Mouse (Mus musculus) CH12.LX (cell line): ENCODE results near the gene Arrdc2. TPM values are rescaled to one million over a fixed set of nuclear protein-coding genes. Genes with fewer than 3 reads are reported as not detected.

Experiments
- DNase-seq: peaks from one replicate; pipeline ENCODE4 v3.0.0-alpha.2; 2013; ENCODE audit errors: extremely low read depth
- H3K27ac ChIP-seq: 2 replicates; pipeline ENCODE4 v1.5.1; 2012; ENCODE audit warnings: low read depth, mild to moderate bottlenecking, control low read depth, moderate library complexity; ENCODE audit not compliant: insufficient read depth
- H3K27me3 ChIP-seq: replicated peaks from 2 replicates; pipeline ENCODE3; 2012; ENCODE audit warnings: inconsistent platforms
- H3K36me3 ChIP-seq, 2 experiments: replicated peaks in 1 of 2; 2 replicates each; pipeline versions ENCODE3 to v1.6.1; 2012; ENCODE audit warnings: inconsistent platforms in 1 of 2, low read length in 1 of 2, mild to moderate bottlenecking in 1 of 2, mixed read lengths in 1 of 2, moderate library complexity in 1 of 2; ENCODE audit not compliant: control insufficient read depth in 1 of 2, insufficient read depth in 1 of 2
- H3K4me1 ChIP-seq, 2 experiments: 2 replicates each; pipeline ENCODE4 v1.6.1; 2012; ENCODE audit warnings: inconsistent platforms in 1 of 2, moderate library complexity in 1 of 2; ENCODE audit not compliant: insufficient read depth in 2 of 2, control insufficient read depth in 1 of 2
- H3K4me2 ChIP-seq: 2 replicates; pipeline ENCODE4 v1.6.1; 2012; ENCODE audit warnings: low read depth, mild to moderate bottlenecking, control low read depth; ENCODE audit not compliant: poor library complexity, insufficient read depth, severe bottlenecking
- H3K4me3 ChIP-seq, 3 experiments: fragments of 150-350 bp in 1 of 3; sonication (generic) in 1 of 3; replicated peaks in 1 of 3; 2 replicates each; pipeline versions ENCODE3 to v1.5.1; 2011 to 2012; ENCODE audit warnings: low read depth in 2 of 3, low read length in 2 of 3, mild to moderate bottlenecking in 2 of 3, moderate library complexity in 2 of 3, control low read depth in 1 of 3, improper control_type of control experiment in 1 of 3, inconsistent platforms in 1 of 3, mixed read lengths in 1 of 3; ENCODE audit not compliant: poor library complexity in 1 of 3
- H3K79me2 ChIP-seq: replicated peaks from 2 replicates; pipeline ENCODE4 v1.6.1; 2012; ENCODE audit warnings: mild to moderate bottlenecking, moderate library complexity; ENCODE audit not compliant: control insufficient read depth, poor library complexity, insufficient read depth, severe bottlenecking; ENCODE audit errors: extremely low read depth
- H3K9ac ChIP-seq: 2 replicates; pipeline ENCODE4 v1.6.1; 2012; ENCODE audit warnings: low read depth, mild to moderate bottlenecking, control low read depth, moderate library complexity; ENCODE audit not compliant: insufficient read depth
- H3K9me3 ChIP-seq: replicated peaks from 2 replicates; pipeline ENCODE3; 2012; ENCODE audit warnings: low read length, inconsistent platforms, mixed read lengths
- CHD1 ChIP-seq: IDR thresholded peaks from 2 replicates; pipeline ENCODE4 v1.6.1; 2012; ENCODE audit warnings: low read depth, low read length, improper control_type of control experiment, inconsistent platforms
- CHD2 ChIP-seq: IDR thresholded peaks from 2 replicates; pipeline ENCODE4 v1.6.1; 2011; ENCODE audit warnings: low read length, improper control_type of control experiment
- E2F4 ChIP-seq: IDR thresholded peaks from 2 replicates; pipeline ENCODE4 v1.6.1; 2011; ENCODE audit warnings: low read depth, low read length, improper control_type of control experiment; ENCODE audit not compliant: insufficient replicate concordance
- EP300 ChIP-seq: IDR thresholded peaks from 2 replicates; pipeline ENCODE4 v1.6.1; 2011; ENCODE audit warnings: low read length, improper control_type of control experiment
- HCFC1 ChIP-seq: IDR thresholded peaks from 2 replicates; pipeline ENCODE4 v1.6.1; 2012; ENCODE audit warnings: low read depth, mild to moderate bottlenecking, inconsistent platforms, low read length, improper control_type of control experiment
- MAFK ChIP-seq: IDR thresholded peaks from 2 replicates; pipeline ENCODE4 v1.6.1; 2011; ENCODE audit warnings: low read length, improper control_type of control experiment; ENCODE audit not compliant: insufficient replicate concordance
- MXI1 ChIP-seq: IDR thresholded peaks from 2 replicates; pipeline ENCODE4 v1.6.1; 2011; ENCODE audit warnings: mild to moderate bottlenecking, low read depth, low read length, improper control_type of control experiment
- NRF1 ChIP-seq: IDR thresholded peaks from 2 replicates; pipeline ENCODE4 v1.6.1; 2014; ENCODE audit warnings: low read depth, mild to moderate bottlenecking, inconsistent platforms, low read length, improper control_type of control experiment, moderate library complexity
- PAX5 ChIP-seq: IDR thresholded peaks from 2 replicates; pipeline ENCODE4 v1.6.1; 2012; ENCODE audit warnings: low read length, inconsistent platforms, mixed read lengths
- POLR2A ChIP-seq: IDR thresholded peaks from 2 replicates; pipeline ENCODE4 v1.6.1; 2011; ENCODE audit warnings: low read depth, mild to moderate bottlenecking, improper control_type of control experiment, low read length
- POLR2AphosphoS2 ChIP-seq: IDR thresholded peaks from 2 replicates; pipeline ENCODE4 v1.6.1; 2011; ENCODE audit warnings: low read depth, low read length, improper control_type of control experiment
- SIN3A ChIP-seq: IDR thresholded peaks from 2 replicates; pipeline ENCODE4 v1.6.1; 2012; ENCODE audit warnings: low read length, improper control_type of control experiment, inconsistent platforms
- TCF12 ChIP-seq: IDR thresholded peaks from 2 replicates; pipeline ENCODE4 v1.6.1; 2014; ENCODE audit warnings: low read depth, mild to moderate bottlenecking, inconsistent platforms, low read length, improper control_type of control experiment
- ZC3H11A ChIP-seq: IDR thresholded peaks from 2 replicates; pipeline ENCODE4 v1.6.1; 2012; ENCODE audit warnings: low read depth, mild to moderate bottlenecking, inconsistent platforms, low read length, improper control_type of control experiment
- ZNF384 ChIP-seq: IDR thresholded peaks from 2 replicates; pipeline ENCODE4 v1.6.1; 2012; ENCODE audit warnings: low read depth, low read length, improper control_type of control experiment, inconsistent platforms
- dilution Hi-C: fragments of 300-500 bp; cut with MboI; formaldehyde crosslinking; loops from 2 replicates; pipeline ENCODE4 v1.14.3; 2020; ENCODE audit warnings: low sequenced_read_pairs; ENCODE audit not compliant: extremely low pct_unique_long_range_greater_than_20kb, extremely low pct_ligation_motif_present
- in situ Hi-C: fragments of 300-500 bp; cut with MboI; formaldehyde crosslinking; loops from 3 replicates; pipeline ENCODE4 v1.14.3; 2019; ENCODE audit warnings: low sequenced_read_pairs, low pct_ligation_motif_present, low pct_unique_long_range_greater_than_20kb, mixed read lengths
- polyA plus RNA-seq: library from polyadenylated mRNA; unstranded; fragments of >175 nt; gene quantifications from 2 replicates; pipeline ENCODE4 v1.2.1, GENCODE M21; 2012; ENCODE audit warnings: low read depth; ENCODE audit not compliant: insufficient read length
- total RNA-seq, 2 experiments: library from RNA; depleted of rRNA; stranded (reverse); fragments of 300-350 nt in 1 of 2; fragments of >200 nt in 1 of 2; gene quantifications; 2 replicates each; pipeline ENCODE4 v1.2.3; 2012 to 2014

Arrdc2 gene
- total and polyA plus RNA-seq, 3 experiments = 5.6 to 8.0 (median 6.1) TPM

GRCm38 (mm10) chr8:70803761-70804480 lies 35.6 kb downstream of the Arrdc2 start:
- peak overlapping the region; percentile 48; the same call in 1 of the 2 replicates for H3K27ac ChIP-seq
- 0 out of 2 replicates have a peak, but pooled peaks have one; percentile 22 for TF ChIP-seq NRF1
- no peak for TF ChIP-seq HCFC1
- TF ChIP-seq ZC3H11A = no peak
- peak; percentile 25; the same call in 1 of the 2 replicates for TF ChIP-seq MXI1
- 0 out of 2 replicates have a peak, but pooled peaks have one; percentile 23 for TF ChIP-seq TCF12
- TF ChIP-seq CHD2 = peak; percentile 42; the same call in 1 of the 2 replicates
- TF ChIP-seq ZNF384 = no peak
- TF ChIP-seq POLR2AphosphoS2 = no peak
- TF ChIP-seq SIN3A = peak; percentile 48; the same call in 1 of the 2 replicates
- no peak for TF ChIP-seq CHD1
- H3K27me3 ChIP-seq = peaks cover 6% of the 10 kb centered on the region
- H3K4me2 ChIP-seq = peak overlapping the region; percentile 93
- H3K79me2 ChIP-seq = peaks cover 5% of the 10 kb centered on the region; the same call in 1 of the 2 replicates
- H3K4me1 ChIP-seq = peaks cover 20 to 49% of the 10 kb centered on the region in 2 experiments
- peak overlapping the region; percentile 38; the same call in 1 of the 2 replicates for H3K9ac ChIP-seq
- dilution Hi-C loops (no loop called here), in situ Hi-C loops (loop anchor here (5.0 kb wide), 1 partner anchor 37 kb away; no protein-coding TSS in a partner anchor)
- peaks cover 0 to 1% of the 10 kb centered on the region in 2 experiments for H3K36me3 ChIP-seq
- H3K4me3 ChIP-seq = peak overlapping the region; percentile 58 to 86 (median 68)
- peak; percentile 26 for DNase-seq
- no peaks in the 10 kb centered on the region for H3K9me3 ChIP-seq

GRCm38 (mm10) chr8:70802786-70803510 lies 36.6 kb downstream of the Arrdc2 start:
- Histone ChIP-seq H3K9me3 (no peaks in the 10 kb centered on the region), H3K4me3 (no peak overlapping the region), H3K27me3 (peaks cover 6% of the 10 kb centered on the region), H3K27ac (no peak overlapping the region), H3K79me2 (no peaks in the 10 kb centered on the region), H3K36me3 (peaks cover 0 to 1% of the 10 kb centered on the region in 2 experiments), H3K4me1 (peaks cover 20 to 50% of the 10 kb centered on the region in 2 experiments), H3K4me2 (peak overlapping the region; percentile 93; the same call in 1 of the 2 replicates), H3K9ac (no peak overlapping the region)
- TF ChIP-seq CHD2 = no peak
- no peak for TF ChIP-seq E2F4
- TF ChIP-seq HCFC1 = no peak
- no peak for TF ChIP-seq PAX5
- TF ChIP-seq MAFK = no peak
- TF ChIP-seq ZNF384 = no peak
- no peak for TF ChIP-seq POLR2AphosphoS2
- TF ChIP-seq EP300 = no peak
- TF ChIP-seq POLR2A = no peak
- dilution Hi-C loops (no loop called here), in situ Hi-C loops (loop anchor here (5.0 kb wide), 1 partner anchor 36 kb away; no protein-coding TSS in a partner anchor)
- no peak for DNase-seq
